Mouse (Mus musculus): ENCODE measurements around the gene Kalrn.

The Kalrn gene

GRCm38 (mm10) chr16:34430131-34430530 lies 143.2 kb downstream of the Kalrn start:
- no peak for DNase-seq (ENCODE audit: low spot score)

- DNase-seq (ENCODE audit: low spot score): no peak
Measured at GRCm38 (mm10) chr16:34427654-34428053, 145.7 kb downstream of the Kalrn start.

- no peak for DNase-seq (ENCODE audit: low spot score)
Measured at GRCm38 (mm10) chr16:34421473-34421872, 151.9 kb downstream of the Kalrn start.

GRCm38 (mm10) chr16:34417966-34418365 lies 155.4 kb downstream of the Kalrn start:
- no peak for DNase-seq (ENCODE audit: low spot score)

- DNase-seq (ENCODE audit: low spot score): no peak
Measured at GRCm38 (mm10) chr16:34417383-34417782, 155.9 kb downstream of the Kalrn start.

GRCm38 (mm10) chr16:34414581-34414980 lies 158.8 kb downstream of the Kalrn start:
- no peak for DNase-seq (ENCODE audit: low spot score)

- peak; percentile 34 for DNase-seq (ENCODE audit: low spot score)
Measured at GRCm38 (mm10) chr16:34413868-34414333, 159.4 kb downstream of the Kalrn start.

- no peak for DNase-seq (ENCODE audit: low spot score)
Measured at GRCm38 (mm10) chr16:34407036-34407435, 166.3 kb downstream of the Kalrn start.

- no peak for DNase-seq (ENCODE audit: low spot score)
Measured at GRCm38 (mm10) chr16:34405094-34405493, 168.2 kb downstream of the Kalrn start.

GRCm38 (mm10) chr16:34401216-34401615 lies 172.1 kb downstream of the Kalrn start:
- DNase-seq (ENCODE audit: low spot score): no peak

GRCm38 (mm10) chr16:34400102-34400728 lies 173.1 kb downstream of the Kalrn start:
- peak; percentile 61 for DNase-seq (ENCODE audit: low spot score)

- no peak for DNase-seq (ENCODE audit: low spot score)
Measured at GRCm38 (mm10) chr16:34395221-34395811, 178.0 kb downstream of the Kalrn start.

GRCm38 (mm10) chr16:34389520-34390271 lies 183.6 kb downstream of the Kalrn start:
- no peak for DNase-seq (ENCODE audit: low spot score)

- DNase-seq (ENCODE audit: low spot score): no peak
Measured at GRCm38 (mm10) chr16:34388871-34389270, 184.5 kb downstream of the Kalrn start.

- no peak for DNase-seq (ENCODE audit: low spot score)
Measured at GRCm38 (mm10) chr16:34385065-34385464, 188.3 kb downstream of the Kalrn start.

- no peak for DNase-seq (ENCODE audit: low spot score)
Measured at GRCm38 (mm10) chr16:34382992-34383391, 190.3 kb downstream of the Kalrn start.

- DNase-seq (ENCODE audit: low spot score): no peak
Measured at GRCm38 (mm10) chr16:34376166-34376857, 197.0 kb downstream of the Kalrn start.

GRCm38 (mm10) chr16:34373519-34373918 lies 199.8 kb downstream of the Kalrn start:
- no peak for DNase-seq (ENCODE audit: low spot score)

- DNase-seq (ENCODE audit: low spot score): peak; percentile 3
Measured at GRCm38 (mm10) chr16:34372103-34372741, 201.1 kb downstream of the Kalrn start.

- DNase-seq (ENCODE audit: low spot score): no peak
Measured at GRCm38 (mm10) chr16:34359206-34359605, 214.1 kb downstream of the Kalrn start.

- no peak for DNase-seq (ENCODE audit: low spot score)
Measured at GRCm38 (mm10) chr16:34355547-34355946, 217.8 kb downstream of the Kalrn start.

GRCm38 (mm10) chr16:34354042-34354441 lies 219.3 kb downstream of the Kalrn start:
- no peak for DNase-seq (ENCODE audit: low spot score)
